Mouse (Mus musculus) frontal cortex, postnatal 25 days (tissue): Measurements from ENCODE around the gene Ccdc7a.
A peak's percentile ranks its signal among the peaks of the same experiment; 100 is the strongest.

Experiments used
- DNase-seq, 2 experiments: peaks; one replicate each; pipeline ENCODE4 v3.0.0; 2022; ENCODE audit warnings: low spot score in 2 of 2

The Ccdc7a gene

DNA sequence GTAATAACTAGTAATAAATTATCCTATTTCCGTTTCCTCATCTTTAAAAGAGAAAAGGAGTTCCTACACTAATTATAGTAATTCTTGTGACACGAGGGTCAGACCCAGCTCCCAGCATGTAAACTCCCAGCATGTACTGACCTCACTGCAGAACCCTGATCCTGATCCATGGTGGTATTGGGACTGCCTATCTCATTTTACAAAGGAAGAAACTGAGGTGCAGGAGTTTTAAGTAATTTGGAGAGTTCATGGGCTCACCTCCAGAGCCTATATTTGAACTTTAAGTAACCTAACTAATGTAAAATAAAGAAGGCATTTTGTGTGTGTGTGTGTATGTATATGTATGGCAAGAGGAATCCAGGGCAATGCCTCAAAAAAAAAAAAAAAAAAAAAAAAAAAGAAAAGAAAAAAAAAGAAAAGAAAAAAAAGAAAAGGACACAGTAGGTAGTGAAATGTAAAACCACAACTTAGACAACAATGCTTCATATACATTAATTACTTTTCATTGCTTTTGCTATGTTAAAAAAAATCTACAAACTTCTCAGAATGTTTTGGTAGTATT lies 378.8 kb downstream of the Ccdc7a start:
- no peak for DNase-seq

DNA sequence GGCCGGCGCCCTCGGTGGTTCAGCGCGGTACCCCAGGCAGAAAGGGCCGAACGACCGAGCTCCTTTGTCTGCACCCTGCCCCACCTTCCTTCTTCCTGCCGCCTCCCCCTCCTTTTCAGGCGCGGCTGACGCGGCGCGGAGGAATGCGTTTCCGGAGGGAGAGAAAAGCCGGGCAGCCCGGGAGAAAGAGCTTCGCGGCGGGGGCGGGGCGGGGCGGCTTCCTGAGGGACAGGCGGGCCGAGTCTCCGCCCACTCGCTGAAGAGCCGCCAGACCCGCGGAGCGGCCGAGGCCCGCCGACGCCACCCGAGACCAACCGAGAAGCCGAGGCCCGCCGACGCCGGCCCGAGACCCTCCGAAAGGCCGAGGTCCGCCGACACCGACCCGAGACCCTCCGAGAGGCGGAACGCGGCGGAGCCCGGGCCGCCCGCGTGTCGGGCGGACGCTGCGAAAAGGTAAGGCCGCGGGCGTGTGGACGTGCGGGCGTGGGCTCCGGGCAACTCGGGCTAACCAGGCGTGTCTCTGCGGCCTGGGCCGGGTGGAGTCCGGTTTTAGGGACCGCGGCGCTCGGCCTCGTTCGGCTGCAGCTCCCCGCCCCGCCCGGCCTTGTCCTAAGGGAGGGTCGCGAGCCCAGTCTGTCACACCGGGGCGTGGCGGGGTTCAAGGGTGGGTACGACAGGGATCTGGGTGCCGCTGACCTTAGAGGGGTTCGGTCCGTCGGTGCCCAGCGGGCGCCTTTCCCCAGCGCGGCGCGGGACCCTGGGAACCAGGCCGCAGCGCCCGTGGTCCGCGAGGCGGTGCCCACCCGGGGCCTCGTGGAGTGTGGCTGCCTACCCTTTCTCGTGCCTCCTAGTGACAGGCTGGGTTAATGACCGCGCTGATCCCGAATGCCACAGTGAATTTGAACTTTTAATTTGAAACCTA lies 379.5 kb downstream of the Ccdc7a start, which contains the start of gene Itgb1:
TSS of gene Itgb1 (plus strand) at position 148 of the 922 bp plus-strand sequence.
- DNase-seq = peak; percentile 75 to 80

DNA sequence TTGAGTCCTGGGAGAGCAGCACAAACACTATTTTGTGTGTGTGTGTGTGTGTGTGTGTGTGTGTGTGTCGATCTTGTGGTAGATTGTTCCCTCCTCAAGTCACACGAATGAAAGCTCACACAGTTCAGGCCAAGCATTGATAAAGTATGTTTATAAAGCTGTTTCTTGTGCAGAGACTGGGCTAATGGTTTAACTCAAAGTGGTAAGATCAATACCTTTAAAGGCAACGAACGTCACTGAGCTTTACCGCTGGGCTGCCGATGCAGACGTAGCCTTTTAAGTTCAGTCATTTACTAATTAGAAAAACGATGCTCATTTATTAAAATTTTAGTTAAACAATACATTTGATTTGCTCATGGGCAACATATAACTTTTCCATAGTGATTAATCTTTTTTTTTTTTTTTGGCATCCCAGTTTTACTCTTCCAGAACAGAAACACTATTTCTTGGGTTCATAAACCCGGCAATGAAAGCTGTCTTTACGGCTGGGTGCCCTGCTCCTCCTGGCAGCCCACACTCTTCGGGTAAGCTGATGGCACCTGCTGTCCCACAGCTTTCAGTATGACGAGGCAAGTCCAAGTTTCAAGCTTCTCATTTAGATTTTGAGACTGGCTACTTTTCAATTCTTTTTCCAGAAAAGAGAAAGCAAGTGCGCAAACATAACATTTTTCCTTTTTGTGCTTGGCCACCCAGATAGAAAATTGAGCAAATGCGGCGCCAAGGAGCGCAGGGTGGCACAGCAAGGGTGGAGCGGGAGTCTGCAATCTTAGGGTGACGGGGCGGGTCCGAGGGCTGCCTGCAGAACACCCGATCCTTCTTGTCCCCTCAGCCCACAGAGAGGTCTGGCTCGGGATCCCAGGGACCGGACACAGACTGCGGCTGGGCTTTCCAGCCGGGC lies 380.5 kb downstream of the Ccdc7a start:
- DNase-seq = no peak
